Mouse (Mus musculus): ENCODE results near the gene Rgl2.
A peak's percentile ranks its signal among the peaks of the same experiment; 100 is the strongest.

- peak; percentile 67; the same call in 1 of the 2 replicates for TF ChIP-seq MAFK (IDR thresholded peaks at IDR 0.05; ENCODE audit: insufficient read depth, low read depth, low read length)
- TF ChIP-seq HCFC1 (IDR thresholded peaks at IDR 0.05; ENCODE audit: borderline replicate concordance, insufficient read depth, low read length), result peak; percentile 82
- TF ChIP-seq ZNF384 (IDR thresholded peaks at IDR 0.05; ENCODE audit: low read depth, low read length), result no peak
- TF ChIP-seq ZC3H11A (IDR thresholded peaks at IDR 0.05; ENCODE audit: borderline replicate concordance, low read depth, low read length), result no peak
Measured at GRCm38 (mm10) chr17:33890533-33891059, 38.7 kb upstream of the Rgl2 start, which contains the start of gene Kifc1.
